Mouse (Mus musculus) megakaryocyte, embryonic 14.5 days (primary cell): ENCODE measurements around the gene Epo. TPM values are rescaled to one million over a fixed set of nuclear protein-coding genes. Genes with fewer than 3 reads are reported as not detected.

Source experiments
- H3K27me3 ChIP-seq: replicated peaks from 2 replicates; pipeline ENCODE3; 2012; ENCODE audit warnings: inconsistent platforms
- H3K36me3 ChIP-seq: replicated peaks from 2 replicates; pipeline ENCODE3; 2012; ENCODE audit warnings: low read length, inconsistent platforms, mixed read lengths
- H3K4me1 ChIP-seq: 2 replicates; pipeline ENCODE4 v1.6.1; 2012; ENCODE audit warnings: inconsistent platforms
- H3K4me3 ChIP-seq: replicated peaks from 2 replicates; pipeline ENCODE3; 2012; ENCODE audit warnings: moderate library complexity, mild to moderate bottlenecking, inconsistent platforms
- H3K9me3 ChIP-seq: 2 replicates; pipeline ENCODE4 v1.6.1; 2012; ENCODE audit warnings: inconsistent platforms
- FLI1 ChIP-seq: IDR thresholded peaks from 2 replicates; pipeline ENCODE4 v1.6.1; 2012; ENCODE audit warnings: low read length, inconsistent platforms, mixed read lengths
- GATA1 ChIP-seq: IDR thresholded peaks from 3 replicates; pipeline ENCODE4 v1.6.1; 2012; ENCODE audit warnings: mixed read lengths, low read length, inconsistent platforms, borderline replicate concordance
- polyA plus RNA-seq: library from polyadenylated mRNA; stranded (reverse); fragments of >175 nt; gene quantifications from 2 replicates; pipeline ENCODE4 v1.2.3, GENCODE M21; 2012; ENCODE audit warnings: low replicate concordance; ENCODE audit not compliant: insufficient read depth

Epo gene
- polyA plus RNA-seq, 1 experiment, result not detected

DNA sequence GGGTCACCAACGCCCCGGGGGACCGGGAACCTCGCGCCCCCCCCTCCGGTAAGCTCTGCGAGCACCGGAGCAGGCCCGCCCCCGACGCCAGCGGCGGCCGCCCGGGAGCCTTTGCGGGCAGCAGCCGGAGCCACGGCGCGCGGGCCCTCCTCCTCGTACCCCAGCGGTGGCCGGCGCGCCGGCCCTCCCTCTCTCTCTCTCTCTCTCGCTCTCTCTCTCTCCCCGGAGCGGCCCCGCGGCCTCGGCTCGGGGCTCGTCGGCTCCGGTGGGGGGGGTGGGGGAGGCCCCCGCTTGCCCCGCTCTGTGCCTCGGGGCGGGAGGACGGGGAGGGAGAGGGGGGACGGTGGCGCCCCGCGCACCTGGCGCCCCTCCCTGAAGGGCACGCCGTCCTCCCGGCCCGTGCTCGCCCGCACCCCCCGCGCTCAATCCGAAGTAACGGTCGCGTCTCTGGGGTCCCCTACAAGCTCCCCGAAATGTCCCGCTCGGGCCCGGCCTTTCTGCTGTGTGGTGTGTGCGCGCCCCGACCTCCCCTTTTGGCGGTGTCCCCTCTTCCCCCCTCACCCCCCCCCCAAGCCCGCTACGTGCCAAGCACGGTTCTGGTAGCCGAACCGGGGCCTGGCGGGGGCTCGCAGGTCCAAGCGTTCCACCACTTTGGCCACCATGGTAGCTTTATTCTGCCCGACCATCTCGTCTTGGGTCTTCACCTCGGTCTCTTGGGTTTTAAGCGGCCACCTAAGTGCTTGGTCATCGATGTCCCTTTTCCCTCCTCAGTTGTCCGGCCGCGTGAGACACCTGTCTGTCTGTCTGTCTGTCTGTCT lies 22.3 kb downstream of the Epo start:
- H3K4me1 ChIP-seq, result peaks cover 55% of the 10 kb centered on the region
- H3K4me3 ChIP-seq, result peak overlapping the region; percentile 95
- peaks cover 11% of the 10 kb centered on the region for H3K36me3 ChIP-seq
- no peaks in the 10 kb centered on the region for H3K27me3 ChIP-seq
- H3K9me3 ChIP-seq, result peaks cover under 1% of the 10 kb centered on the region; the same call in 1 of the 2 replicates
- no peak for TF ChIP-seq FLI1
- no peak for TF ChIP-seq GATA1

- peaks cover 11% of the 10 kb centered on the region for H3K36me3 ChIP-seq
- H3K9me3 ChIP-seq, result peaks cover 2% of the 10 kb centered on the region; the same call in 1 of the 2 replicates
- H3K27me3 ChIP-seq, result no peaks in the 10 kb centered on the region
- H3K4me3 ChIP-seq, result peak overlapping the region; percentile 95
- no peak for TF ChIP-seq FLI1
- TF ChIP-seq GATA1, result no peak
- H3K4me1 ChIP-seq, result peaks cover 51% of the 10 kb centered on the region
Observed at GRCm38 (mm10) chr5:137510014-137510501, 23.0 kb downstream of the Epo start.

GRCm38 (mm10) chr5:137504041-137504440 lies 29.0 kb downstream of the Epo start:
- Histone ChIP-seq H3K36me3 (peaks cover 10% of the 10 kb centered on the region), H3K27me3 (no peaks in the 10 kb centered on the region), H3K9me3 (peaks cover 2% of the 10 kb centered on the region; the same call in 1 of the 2 replicates), H3K4me3 (peak overlapping the region; percentile 7), H3K4me1 (peaks cover 36% of the 10 kb centered on the region)
- no peak for TF ChIP-seq GATA1
- no peak for TF ChIP-seq FLI1

DNA sequence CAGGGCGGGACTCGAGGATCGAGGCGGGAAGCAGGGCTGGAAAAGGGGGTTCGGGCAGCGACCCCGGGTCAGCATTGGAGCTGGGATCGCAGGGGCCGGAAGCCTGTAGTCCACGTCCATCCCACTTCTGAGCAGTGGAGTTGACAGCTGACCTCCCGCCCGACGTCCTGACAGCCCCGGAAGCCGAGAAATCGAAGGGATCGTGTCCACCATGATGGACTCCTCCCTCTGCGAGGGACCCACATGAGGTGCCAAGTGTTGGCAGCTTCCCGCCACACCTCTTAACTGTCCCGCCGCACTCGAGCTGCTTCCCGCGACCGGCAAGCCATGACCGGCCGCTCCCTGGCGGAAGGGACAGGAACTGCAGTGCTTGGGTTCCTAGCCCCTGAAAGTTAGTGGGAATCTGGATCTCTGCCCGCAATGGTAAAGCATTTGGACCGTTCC lies 30.4 kb downstream of the Epo start:
- Histone ChIP-seq H3K36me3 (peaks cover 10% of the 10 kb centered on the region), H3K4me1 (peaks cover 36% of the 10 kb centered on the region), H3K9me3 (peaks cover 2% of the 10 kb centered on the region; the same call in 1 of the 2 replicates), H3K27me3 (no peaks in the 10 kb centered on the region), H3K4me3 (peak overlapping the region; percentile 99)
- TF ChIP-seq FLI1 (no peak), GATA1 (no peak)

DNA sequence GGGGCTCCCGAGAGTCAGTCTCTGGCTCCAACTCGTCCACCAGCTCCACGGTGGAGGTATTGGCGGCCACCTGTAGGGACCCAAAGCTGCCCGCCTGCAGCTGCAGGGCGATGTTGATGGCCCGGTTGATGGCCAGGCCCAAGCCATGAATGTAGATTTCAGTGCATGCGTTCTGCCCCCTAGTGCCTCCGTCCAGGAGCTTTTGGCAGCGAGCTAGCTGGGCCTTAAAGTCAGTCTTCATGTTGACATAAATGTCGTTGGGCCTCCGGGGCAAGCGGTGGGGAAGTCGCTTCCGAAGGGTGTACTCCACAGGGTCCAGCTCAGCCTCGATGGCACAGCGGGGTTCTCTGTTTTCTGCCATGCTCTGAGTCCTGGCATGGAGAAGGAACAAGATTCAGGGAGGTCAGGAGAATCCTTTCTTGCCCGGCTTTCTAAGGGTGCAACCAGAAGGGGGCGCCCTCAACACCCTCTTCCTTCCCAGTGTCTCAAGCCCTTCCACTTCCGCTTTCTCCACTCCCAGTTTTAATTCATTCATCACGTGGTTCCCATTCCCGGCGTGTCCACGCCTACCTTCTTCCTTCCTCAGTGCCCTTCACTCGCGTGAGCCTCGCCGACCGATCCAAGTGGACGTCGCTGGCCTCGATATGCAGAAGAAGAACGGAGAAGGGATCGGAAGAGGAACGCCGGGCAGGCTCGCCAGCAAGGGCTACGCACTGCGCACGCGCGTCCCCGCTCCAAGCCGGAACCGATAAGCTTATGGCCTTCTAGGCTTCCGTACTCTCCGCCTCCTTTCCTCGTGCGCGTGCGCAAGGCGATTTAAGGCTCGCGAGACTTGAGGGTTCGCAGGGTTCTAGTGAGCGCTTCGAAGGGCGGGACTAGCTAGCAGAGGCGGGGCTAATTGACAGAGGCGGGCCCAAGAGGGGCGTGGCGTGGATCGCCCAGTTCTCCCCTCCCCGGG lies 31.1 kb downstream of the Epo start, which contains the start of gene Pop7:
Gene Pop7, minus strand, starts transcription at position 810 of the 958 bp plus-strand sequence.
- Histone ChIP-seq H3K4me1 (peaks cover 36% of the 10 kb centered on the region), H3K4me3 (peak within 1 kb of the TSS; percentile 99), H3K9me3 (peaks cover 2% of the 10 kb centered on the region; the same call in 1 of the 2 replicates), H3K36me3 (peaks cover 10% of the 10 kb centered on the region), H3K27me3 (no peaks in the 10 kb centered on the region)
- TF ChIP-seq GATA1 (peak; percentile 91), FLI1 (no peak)

- H3K36me3 ChIP-seq, result peaks cover 10% of the 10 kb centered on the region
- H3K4me1 ChIP-seq, result peaks cover 36% of the 10 kb centered on the region
- H3K27me3 ChIP-seq, result no peaks in the 10 kb centered on the region
- H3K9me3 ChIP-seq, result no peaks in the 10 kb centered on the region
- TF ChIP-seq FLI1 (no peak), GATA1 (no peak)
- no peak overlapping the region for H3K4me3 ChIP-seq
Observed at GRCm38 (mm10) chr5:137500186-137500585, 32.9 kb downstream of the Epo start.

GRCm38 (mm10) chr5:137493831-137494230 lies 39.2 kb downstream of the Epo start:
- Histone ChIP-seq H3K4me1 (no peaks in the 10 kb centered on the region), H3K9me3 (no peaks in the 10 kb centered on the region), H3K36me3 (no peaks in the 10 kb centered on the region), H3K4me3 (no peak overlapping the region), H3K27me3 (peaks cover 26% of the 10 kb centered on the region)
- TF ChIP-seq FLI1 (no peak), GATA1 (no peak)

DNA sequence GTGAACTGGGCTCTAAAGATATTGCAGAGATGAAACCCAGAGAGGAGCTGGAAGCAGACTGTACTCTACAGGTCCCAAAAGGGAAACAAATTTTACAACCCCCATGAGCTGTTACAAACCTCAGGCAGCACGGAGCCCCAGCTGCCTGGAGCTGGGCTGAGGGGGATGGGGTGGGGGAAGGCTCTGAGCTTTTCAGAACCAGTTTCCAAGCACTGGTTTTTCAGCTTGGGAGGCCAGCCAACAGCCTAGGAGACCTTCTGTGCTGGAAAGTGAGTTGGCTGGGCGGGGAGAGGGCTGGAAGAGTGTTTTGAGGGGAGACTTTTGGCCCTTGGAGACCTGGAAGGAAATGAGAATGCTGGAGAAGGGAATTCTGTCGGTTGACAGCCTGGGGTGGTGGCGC lies 41.5 kb downstream of the Epo start:
- H3K36me3 ChIP-seq, result no peaks in the 10 kb centered on the region
- TF ChIP-seq FLI1, result no peak
- TF ChIP-seq GATA1, result no peak

GRCm38 (mm10) chr5:137487616-137488015 lies 45.4 kb downstream of the Epo start:
- H3K27me3 ChIP-seq, result peaks cover 62% of the 10 kb centered on the region
- H3K36me3 ChIP-seq, result no peaks in the 10 kb centered on the region
- H3K9me3 ChIP-seq, result peaks cover 7% of the 10 kb centered on the region
- H3K4me1 ChIP-seq, result no peaks in the 10 kb centered on the region
- TF ChIP-seq GATA1, result no peak
- TF ChIP-seq FLI1, result no peak
- no peak overlapping the region for H3K4me3 ChIP-seq

More for the DNA sequence above, 41.5 kb downstream of the Epo start:
- peaks cover 36% of the 10 kb centered on the region for H3K27me3 ChIP-seq
- peaks cover 7% of the 10 kb centered on the region for H3K9me3 ChIP-seq
- no peaks in the 10 kb centered on the region for H3K4me1 ChIP-seq
- H3K4me3 ChIP-seq, result no peak overlapping the region
